Mouse (Mus musculus) left cerebral cortex, postnatal 14 days (tissue): ENCODE results near the gene Gm19668. TPM values are rescaled to one million over a fixed set of nuclear protein-coding genes. Genes with fewer than 3 reads are reported as not detected.
"Not testable (repeated sequence)": the region's sequence is repeated elsewhere in the genome, so short reads cannot be mapped to it uniquely, and the experiment has no call there.

Source experiments
- DNase-seq, 2 experiments: peaks; one replicate each; pipeline ENCODE4 v3.0.0; 2021 to 2022; ENCODE audit warnings: low spot score in 2 of 2, mixed read lengths in 1 of 2
- intact Hi-C: fragments of 180-260 bp; cut with DNase I; formaldehyde crosslinking; loops from one replicate; pipeline ENCODE4 v1.15.1; 2025
- total RNA-seq, 2 experiments: library from RNA; stranded (reverse); gene quantifications; 2 replicates each; pipeline ENCODE4 v1.2.3; 2021

The Gm19668 gene
- total RNA-seq, 2 experiments from 2014 or later = not detected

DNA sequence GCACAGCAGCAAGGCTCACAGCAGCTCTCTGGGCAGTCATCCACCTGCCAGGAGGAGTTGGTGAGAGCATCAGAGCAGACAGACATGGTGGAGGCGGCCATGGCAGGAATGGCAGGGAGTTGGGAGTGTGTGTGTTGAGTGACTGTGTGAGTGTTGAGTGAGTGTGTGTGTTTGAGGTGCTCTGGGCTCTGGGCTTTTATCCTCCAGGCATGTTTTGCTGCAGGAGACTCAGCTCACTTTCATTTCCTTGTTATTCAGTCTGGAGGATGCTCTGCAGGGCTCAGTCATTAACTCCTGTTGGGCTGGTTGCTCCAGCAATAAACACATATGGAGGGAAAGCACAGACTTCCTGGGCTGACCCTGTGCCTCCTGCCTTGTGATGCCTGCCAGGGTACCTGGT lies 22.1 kb downstream of the Gm19668 start, which contains the start of gene Gm7138:
Gm7138 (minus strand) TSS at position 101 of the 400 bp plus-strand sequence.
- DNase-seq, intact Hi-C loops: not testable (repeated sequence)

DNA sequence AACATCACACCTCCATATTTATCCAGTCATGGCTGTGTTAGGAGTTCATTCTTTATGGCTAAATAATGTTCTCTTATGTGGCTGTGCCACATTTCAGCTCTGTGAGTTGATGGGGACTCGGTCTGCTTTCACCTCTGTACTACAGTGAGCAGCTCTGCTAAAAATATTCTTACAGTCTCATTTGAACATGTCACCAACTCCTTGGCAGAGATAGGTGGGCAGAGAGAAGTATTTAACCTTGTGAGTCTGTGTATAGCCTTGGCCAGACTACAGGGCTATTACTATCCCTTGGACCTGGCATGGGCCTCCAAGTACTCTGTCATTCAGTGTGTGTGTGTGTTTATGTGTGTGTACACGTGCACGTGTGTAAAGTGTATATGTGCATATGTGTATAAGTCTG lies 26.8 kb downstream of the Gm19668 start:
- DNase-seq, intact Hi-C loops: not testable (repeated sequence)

DNA sequence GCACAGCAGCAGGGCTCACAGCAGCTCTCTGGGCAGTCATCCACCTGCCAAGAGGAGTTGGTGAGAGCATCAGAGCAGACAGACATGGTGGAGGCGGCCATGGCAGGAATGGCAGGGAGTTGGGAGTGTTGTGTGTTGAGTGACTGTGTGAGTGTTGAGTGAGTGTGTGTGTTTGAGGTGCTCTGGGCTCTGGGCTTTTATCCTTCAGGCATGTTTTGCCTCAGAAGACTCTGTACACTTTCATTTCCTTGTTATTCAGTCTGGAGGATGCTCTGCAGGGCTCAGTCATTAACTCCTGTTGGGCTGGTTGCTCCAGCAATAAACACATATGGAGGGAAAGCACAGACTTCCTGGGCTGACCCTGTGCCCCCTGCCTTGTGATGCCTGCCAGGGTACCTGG lies 27.7 kb downstream of the Gm19668 start, which contains the start of gene Gm3238:
Gm3238 (minus strand) TSS at position 101 of the 400 bp plus-strand sequence.
- intact Hi-C loops, DNase-seq: not testable (repeated sequence)

DNA sequence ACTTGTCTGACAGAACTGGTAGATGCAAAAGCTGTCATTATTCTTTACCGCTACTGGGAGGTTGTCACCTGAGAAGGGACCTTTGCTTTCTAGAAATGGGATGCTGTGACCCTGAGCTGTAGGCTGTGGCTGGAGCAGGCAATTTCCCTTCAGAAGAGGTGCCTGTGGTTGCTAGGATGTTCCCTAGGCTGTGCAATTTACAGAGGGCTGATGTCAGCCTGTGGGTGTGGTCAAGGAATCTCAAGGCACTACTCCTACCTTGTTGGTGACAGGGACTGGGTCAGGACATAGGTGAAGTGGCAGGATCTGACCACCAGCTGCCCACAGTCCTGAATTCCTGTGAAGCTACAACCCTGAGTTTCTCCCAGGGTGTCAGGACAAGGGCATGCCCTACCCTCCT lies 29.2 kb downstream of the Gm19668 start:
- intact Hi-C loops = no loop called here
- DNase-seq = no peak

DNA sequence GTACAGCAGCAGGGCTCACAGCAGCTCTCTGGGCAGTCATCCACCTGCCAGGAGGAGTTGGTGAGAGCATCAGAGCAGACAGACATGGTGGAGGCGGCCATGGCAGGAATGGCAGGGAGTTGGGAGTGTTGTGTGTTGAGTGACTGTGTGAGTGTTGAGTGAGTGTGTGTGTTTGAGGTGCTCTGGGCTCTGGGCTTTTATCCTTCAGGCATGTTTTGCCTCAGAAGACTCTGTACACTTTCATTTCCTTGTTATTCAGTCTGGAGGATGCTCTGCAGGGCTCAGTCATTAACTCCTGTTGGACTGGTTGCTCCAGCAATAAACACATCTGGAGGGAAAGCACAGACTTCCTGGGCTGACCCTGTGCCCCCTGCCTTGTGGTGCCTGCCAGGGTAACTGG lies 39.4 kb downstream of the Gm19668 start, which contains the start of gene Gm3233:
Gm3233 (minus strand) TSS at position 101 of the 400 bp plus-strand sequence.
- intact Hi-C loops, DNase-seq: not testable (repeated sequence)

DNA sequence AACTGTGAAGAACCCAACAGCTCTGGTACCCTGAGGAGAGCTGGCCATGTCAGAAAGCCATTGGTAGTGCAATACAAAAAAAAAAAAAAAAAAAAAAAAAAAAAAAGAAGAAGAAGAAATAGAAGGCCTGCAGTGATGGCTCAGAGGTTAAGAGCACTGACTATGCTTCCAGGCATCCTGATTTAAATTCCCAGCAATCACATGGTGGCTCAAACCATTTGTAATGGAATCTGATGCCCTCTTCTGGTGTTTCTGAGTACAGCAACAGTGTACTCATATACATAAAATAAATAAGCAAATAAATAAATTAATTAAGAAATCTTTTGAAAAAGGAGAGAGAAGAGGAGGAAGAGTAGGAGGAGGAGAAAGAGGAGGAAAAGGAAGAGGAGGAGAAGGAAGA lies 45.5 kb downstream of the Gm19668 start:
- intact Hi-C loops = no loop called here
- no peak for DNase-seq

DNA sequence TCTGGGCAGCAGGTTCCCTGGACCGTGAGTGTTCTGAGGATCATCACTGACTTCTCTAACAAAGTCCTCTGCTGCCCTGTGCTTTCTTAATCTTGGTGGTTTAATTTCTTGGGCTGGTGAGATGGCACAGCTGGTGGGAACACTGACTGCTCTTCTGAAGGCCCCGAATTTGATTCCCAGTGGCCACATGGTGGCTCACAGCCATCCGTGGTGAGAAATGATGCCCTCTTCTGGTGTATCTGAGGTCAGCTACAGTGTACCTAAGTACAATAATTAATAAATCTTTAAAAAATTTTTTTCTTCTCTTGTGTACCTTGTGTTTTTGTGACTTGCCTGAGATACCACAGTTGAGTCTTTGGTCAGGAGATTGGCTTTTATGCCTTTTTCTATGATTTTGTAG lies 46.6 kb downstream of the Gm19668 start:
- DNase-seq, intact Hi-C loops: not testable (repeated sequence)

DNA sequence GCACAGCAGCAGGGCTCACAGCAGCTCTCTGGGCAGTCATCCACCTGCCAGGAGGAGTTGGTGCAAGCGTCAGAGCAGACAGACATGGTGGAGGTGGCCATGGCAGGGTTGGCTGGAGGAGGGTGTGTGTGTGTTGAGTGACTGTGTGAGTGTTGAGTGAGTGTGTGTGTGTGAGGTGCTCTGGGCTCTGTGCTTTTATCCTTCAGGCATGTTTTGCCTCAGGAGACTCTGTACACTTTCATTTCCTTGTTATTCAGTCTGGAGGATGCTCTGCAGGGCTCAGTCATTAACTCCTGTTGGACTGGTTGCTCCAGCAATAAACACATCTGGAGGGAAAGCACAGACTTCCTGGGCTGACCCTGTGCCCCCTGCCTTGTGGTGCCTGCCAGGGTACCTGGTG lies 47.7 kb downstream of the Gm19668 start, which contains the start of gene Gm9736:
Gm9736 (minus strand) TSS at position 101 of the 400 bp plus-strand sequence.
- DNase-seq, intact Hi-C loops: not testable (repeated sequence)

DNA sequence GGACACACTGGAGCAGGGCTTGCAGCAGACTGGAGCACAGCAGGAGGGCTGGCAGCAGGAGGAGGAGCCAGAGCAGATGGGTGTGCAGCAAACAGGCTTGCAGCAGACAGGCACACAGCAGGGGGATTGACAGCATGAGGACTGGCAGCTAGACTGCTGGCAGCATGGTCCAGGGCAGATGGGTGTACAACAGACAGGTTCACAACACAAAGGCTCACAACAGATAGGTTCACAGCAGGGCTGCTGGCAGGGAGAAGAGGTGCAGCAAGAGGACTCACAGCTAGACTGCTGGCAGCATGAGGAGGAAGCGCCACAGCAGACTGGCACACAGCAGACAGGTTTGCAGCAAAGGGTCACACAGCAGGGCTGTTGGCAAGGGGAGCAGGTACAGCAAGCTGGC lies 48.2 kb downstream of the Gm19668 start:
- intact Hi-C loops, DNase-seq: not testable (repeated sequence)

Other genes starting within 250 kb of the Gm19668 start
- gene Pttg1ip, start 217.4 kb downstream of the Gm19668 start, total RNA-seq = 10 to 100 TPM; 74.0 to 75.1 TPM
- 100 to 1,000 TPM; 129 to 135 TPM for gene Sumo3, start 193.0 kb downstream of the Gm19668 start, total RNA-seq
- 10 to 100 TPM in 1 of 2 experiments, 1 to 10 TPM in 1; 6.7 to 15.7 TPM for gene Gm49325, start 192.9 kb downstream of the Gm19668 start, total RNA-seq
- 10 to 100 TPM; 36.3 to 41.6 TPM for gene Ube2g2, start 176.9 kb downstream of the Gm19668 start, total RNA-seq
- under 1 TPM in 1 of 2 experiments, not detected in 1; 0.15 TPM for gene Tspear, start 112.6 kb downstream of the Gm19668 start, total RNA-seq
- gene Gm19402, start 108.4 kb downstream of the Gm19668 start, total RNA-seq = not detected
- gene Gm9508, start 101.9 kb downstream of the Gm19668 start, total RNA-seq = not detected
- not detected for gene Gm10272, start 92.5 kb downstream of the Gm19668 start, total RNA-seq
- gene Gm10024, start 87.7 kb downstream of the Gm19668 start, total RNA-seq = not detected
- not detected for gene Gm10142, start 83.3 kb downstream of the Gm19668 start, total RNA-seq
- not detected for gene Krtap12-1, start 78.5 kb downstream of the Gm19668 start, total RNA-seq
- not detected for gene Gm10100, start 72.6 kb downstream of the Gm19668 start, total RNA-seq
- not detected for gene Gm18596, start 56.5 kb downstream of the Gm19668 start, total RNA-seq
- gene Gm9736, start 47.8 kb downstream of the Gm19668 start, total RNA-seq = not detected
- not detected for gene Gm3233, start 39.5 kb downstream of the Gm19668 start, total RNA-seq
- not detected for gene Gm3238, start 27.8 kb downstream of the Gm19668 start, total RNA-seq
- not detected for gene Gm7138, start 22.2 kb downstream of the Gm19668 start, total RNA-seq
- not detected for gene Gm3250, start 16.6 kb downstream of the Gm19668 start, total RNA-seq
- gene Gm7137, start 10.9 kb downstream of the Gm19668 start, total RNA-seq = not detected
- not detected for gene Gm9639, start 4.1 kb downstream of the Gm19668 start, total RNA-seq
- gene Gm9507, start 12.7 kb upstream of the Gm19668 start, total RNA-seq = not detected
- gene Gm2696, start 15.5 kb upstream of the Gm19668 start, total RNA-seq = not detected
- not detected for gene Krtap10-4, start 28.0 kb upstream of the Gm19668 start, total RNA-seq
- gene Krtap10-10, start 36.8 kb upstream of the Gm19668 start, total RNA-seq = not detected
- not detected for gene Gm36176, start 47.7 kb upstream of the Gm19668 start, total RNA-seq
- not detected for gene Gm10318, start 53.7 kb upstream of the Gm19668 start, total RNA-seq
- not detected for gene Gm3285, start 62.8 kb upstream of the Gm19668 start, total RNA-seq
- 10 to 100 TPM; 19.4 to 20.8 TPM for gene Lrrc3, start 103.4 kb upstream of the Gm19668 start, total RNA-seq
- 10 to 100 TPM; 32.1 to 33.3 TPM for gene Trpm2, start 171.4 kb upstream of the Gm19668 start, total RNA-seq
- gene 1810043G02Rik, start 179.4 kb upstream of the Gm19668 start, total RNA-seq = 10 to 100 TPM; 33.0 to 37.4 TPM
- gene Pfkl, start 210.9 kb upstream of the Gm19668 start, total RNA-seq = 100 to 1,000 TPM; 117 to 120 TPM
- gene Dnmt3l, start 242.8 kb upstream of the Gm19668 start, total RNA-seq = under 1 TPM in 1 of 2 experiments, not detected in 1; 0.33 TPM
- gene Aire, start 244.5 kb upstream of the Gm19668 start, total RNA-seq = under 1 TPM in 1 of 2 experiments, not detected in 1; 0.27 TPM